Mouse (Mus musculus) mouse trophoblast stem cell (cell line): Measurements from ENCODE around the gene Rpp30.

Experiments
- in situ Hi-C, 2 experiments: fragments of 300-500 bp; cut with MseI, MboI; formaldehyde crosslinking; loops; 2 replicates in 1 of 2; 3 replicates in 1 of 2; pipeline ENCODE4 v1.15.1; 2025

The Rpp30 gene

GRCm38 (mm10) chr19:36124203-36124602 is 40.7 kb downstream of the Rpp30 start:
- in situ Hi-C loops, result no loop called here

GRCm38 (mm10) chr19:36128440-36128839 is 44.9 kb downstream of the Rpp30 start:
- in situ Hi-C loops, result no loop called here

GRCm38 (mm10) chr19:36129213-36129612 is 45.7 kb downstream of the Rpp30 start:
- in situ Hi-C loops, result no loop called here

- in situ Hi-C loops, result no loop called here
These were observed 46.1 kb downstream of the Rpp30 start for GRCm38 (mm10) chr19:36129643-36130042.

GRCm38 (mm10) chr19:36130181-36130580 is 46.7 kb downstream of the Rpp30 start:
- in situ Hi-C loops, result no loop called here

GRCm38 (mm10) chr19:36131990-36132389 is 48.5 kb downstream of the Rpp30 start:
- in situ Hi-C loops, result no loop called here

- in situ Hi-C loops, result no loop called here
These were observed 49.5 kb downstream of the Rpp30 start for GRCm38 (mm10) chr19:36133064-36133463.

- in situ Hi-C loops, result no loop called here
These were observed 50.2 kb downstream of the Rpp30 start for GRCm38 (mm10) chr19:36133731-36134130.

GRCm38 (mm10) chr19:36143571-36143970 is 60.1 kb downstream of the Rpp30 start:
- in situ Hi-C loops, result no loop called here

GRCm38 (mm10) chr19:36148578-36148977 is 65.1 kb downstream of the Rpp30 start:
- in situ Hi-C loops, result no loop called here

- in situ Hi-C loops, result no loop called here
These were observed 66.9 kb downstream of the Rpp30 start for GRCm38 (mm10) chr19:36150241-36151007.
